Comparison of ENCODE assay signal across 7 mouse cellular contexts in the genomic region with DNA sequence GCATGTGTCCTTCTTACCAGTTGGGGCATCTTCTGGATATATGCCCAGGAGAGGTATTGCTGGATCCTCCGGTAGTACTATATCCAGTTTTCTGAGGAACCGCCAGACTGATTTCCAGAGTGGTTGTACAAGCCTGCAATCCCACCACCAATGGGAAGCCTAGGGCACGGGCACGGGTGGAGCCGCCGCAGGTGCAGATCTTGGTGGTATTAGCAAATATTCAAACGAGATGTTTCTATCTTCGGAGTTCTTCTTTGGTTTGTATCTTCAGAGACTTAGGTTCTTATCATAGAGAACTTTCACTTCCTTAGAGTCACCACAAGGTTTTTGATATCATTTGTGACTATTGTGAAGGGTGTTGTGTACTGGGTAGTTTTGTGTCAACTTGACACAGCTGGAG.
DNase-seq lines count a peak whose midpoint lies in the region; ATAC-seq lines count a peak whose summit lies in the region.
"Not testable (repeated sequence)": the region's sequence is repeated elsewhere in the genome, so short reads cannot be mapped to it uniquely, and the experiment has no call there.

No protein-coding gene starts in this region.

- ATAC-seq in cerebellum, adult (ENCODE audit: insufficient number of reproducible peaks, low FRiP score, low TSS enrichment): peak; percentile 68; the same call in 1 of the 2 replicates
- ATAC-seq in hematopoietic stem cell, adult 5-6 weeks (replicated peaks in 1 of 2; ENCODE audit: insufficient read depth in 1 of 2, low FRiP score in 2 of 2, low TSS enrichment in 1 of 2, low read depth in 1 of 2, poor library complexity in 2 of 2, severe bottlenecking in 2 of 2): peak; percentile 86 to 87
- peak; percentile 83 for ATAC-seq in megakaryocyte, adult 5-6 weeks (ENCODE audit: poor library complexity, severe bottlenecking)

- not testable (repeated sequence) for H3K36me3 ChIP-seq in forebrain, embryonic 10.5 days (replicated peaks)

- not testable (repeated sequence) for H3K4me3 ChIP-seq in forebrain, embryonic 10.5 days

- H3K9me3 ChIP-seq in forebrain, embryonic 10.5 days: not testable (repeated sequence)

- H3K27me3 ChIP-seq in forebrain, embryonic 10.5 days (ENCODE audit: poor library complexity, severe bottlenecking): not testable (repeated sequence)

- not testable (repeated sequence) for H3K27ac ChIP-seq in forebrain, embryonic 10.5 days

- peak; percentile 3 for DNase-seq in Muller cell, postnatal 12 days (ENCODE audit: inconsistent ontology term)
- peak; percentile 58 for DNase-seq in forebrain, embryonic 10.5 days (ENCODE audit: extremely low spot score, low spot score)
- peak; percentile 8 for DNase-seq in left cerebral cortex, postnatal 4 days
- DNase-seq in right cerebral cortex, postnatal 25 days: peak; percentile 3

- 93% methylated on average over 8 of the region's 8 CpGs for WGBS in forebrain, embryonic 10.5 days

- H3K4me1 ChIP-seq in forebrain, embryonic 10.5 days: not testable (repeated sequence)

- intact Hi-C loops in left cerebral cortex, postnatal 4 days (cut with DNase I): not testable (repeated sequence)

Comparison
In these comparisons a context has a peak if more than half of its experiments do, and no peak if none do; other contexts are left out.
1. DNase-seq: peak in every context shown above with its lines; median percentile 58 in forebrain, embryonic 10.5 days; 8 in left cerebral cortex, postnatal 4 days; 3 in Muller cell, postnatal 12 days; 3 in right cerebral cortex, postnatal 25 days.